In genomic region chr15:25550269-25551054, GRCm38 (mm10) we compare ENCODE assay signal across 29 mouse cellular contexts.
DNase-seq lines count a peak whose midpoint lies in the region; ATAC-seq lines count a peak whose summit lies in the region.
"Had no signal": no experiment of that assay in that cellular context is flagged by ENCODE, and none has a peak within 500 bp of the region (broad histone marks: within the 10 kb centered on the region; RNA-seq: fewer than 3 reads in every experiment).

No protein-coding gene starts in this region.

- H3K36me3 ChIP-seq in heart, embryonic 10.5 days: no peaks in the 10 kb centered on the region
- H3K36me3 ChIP-seq: embryonic facial prominence, embryonic 10.5 days; embryonic facial prominence, embryonic 13.5 days; forebrain, embryonic 12.5 days; forebrain, embryonic 15.5 days; heart, embryonic 12.5 days; heart, embryonic 15.5 days had no signal

- H3K27me3 ChIP-seq in heart, embryonic 10.5 days (ENCODE audit: insufficient read depth, poor library complexity, severe bottlenecking): peaks cover 26% of the 10 kb centered on the region
- H3K27me3 ChIP-seq: embryonic facial prominence, embryonic 13.5 days; forebrain, embryonic 12.5 days; forebrain, embryonic 15.5 days had no signal

- no peak overlapping the region for H3K27ac ChIP-seq in heart, embryonic 10.5 days
- H3K27ac ChIP-seq: embryonic facial prominence, embryonic 10.5 days; embryonic facial prominence, embryonic 13.5 days; forebrain, embryonic 12.5 days; forebrain, embryonic 15.5 days; heart, embryonic 15.5 days; hindbrain, embryonic 14.5 days; hindbrain, postnatal 0 days had no signal

- DNase-seq in thymus, postnatal 4 days: peak; percentile 33
- DNase-seq in thymus, postnatal 0 days (ENCODE audit: low spot score): no peak
- peak; percentile 4 for DNase-seq in naive thymus-derived CD4-positive, alpha-beta T cell, adult 2 months (ENCODE audit: low read depth)
- no peak for DNase-seq in retina, embryonic 14.5 days (ENCODE audit: low spot score)
- no peak for DNase-seq in cerebellum, adult 9-10 months
- DNase-seq in heart, embryonic 10.5 days (ENCODE audit: low spot score): no peak
- DNase-seq: adrenal gland, adult 2 months; adrenal gland, postnatal 14 days; cerebellum, adult 18-20 months; cerebellum, adult 9-11 months; cerebellum, postnatal 25 days; embryo, embryonic 11 days; gastrocnemius, postnatal 10 days; gastrocnemius, postnatal 36 days; heart, adult 11 months; heart, postnatal 10 days; heart, postnatal 36 days had no signal

- peak; percentile 63 for ATAC-seq in granulocyte monocyte progenitor cell, adult 5-6 weeks (replicated peaks; ENCODE audit: poor library complexity, severe bottlenecking)
- ATAC-seq in megakaryocyte, adult 5-6 weeks (ENCODE audit: poor library complexity, severe bottlenecking): peak; percentile 33
- ATAC-seq: CD4-positive, CD25-positive, alpha-beta regulatory T cell, adult 4 months; forebrain, embryonic 15.5 days; hindbrain, postnatal 0 days had no signal

- 81% methylated on average over 8 of the region's 8 CpGs for WGBS in heart, embryonic 10.5 days

- H3K4me1 ChIP-seq in heart, embryonic 10.5 days: 0 out of 2 replicates have a peak, but pooled peaks cover 8% of the 10 kb centered on the region
- H3K4me1 ChIP-seq: embryonic facial prominence, embryonic 10.5 days; forebrain, embryonic 12.5 days; forebrain, embryonic 15.5 days had no signal

- no peaks in the 10 kb centered on the region for H3K9me3 ChIP-seq in heart, embryonic 10.5 days
- H3K9me3 ChIP-seq: embryonic facial prominence, embryonic 10.5 days; embryonic facial prominence, embryonic 13.5 days; forebrain, embryonic 12.5 days; forebrain, embryonic 15.5 days; heart, embryonic 12.5 days; heart, embryonic 15.5 days had no signal

- no peak overlapping the region for H3K4me3 ChIP-seq in heart, embryonic 10.5 days
- H3K4me3 ChIP-seq: embryonic facial prominence, embryonic 10.5 days; embryonic facial prominence, embryonic 13.5 days; erythroblast, embryonic 14.5 days; forebrain, embryonic 12.5 days; forebrain, embryonic 15.5 days; heart, embryonic 12.5 days; heart, embryonic 15.5 days had no signal

Comparison
In these comparisons a context has a peak if more than half of its experiments do, and no peak if none do; other contexts are left out.
1. DNase-seq: peak in thymus, postnatal 4 days (single experiment) and naive thymus-derived CD4-positive, alpha-beta T cell, adult 2 months (single experiment); none in thymus, postnatal 0 days (single experiment), retina, embryonic 14.5 days (single experiment), cerebellum, adult 9-10 months (single experiment) and heart, embryonic 10.5 days (single experiment).